Mouse (Mus musculus): ENCODE measurements at regions not wholly inside any gene's neighbourhood (a gene's known extent, or its start where the extent isn't known, plus 50 kb on each side); places are given as distances from the start of the nearest gene placed in this dataset.
"Not testable (repeated sequence)": the region's sequence is repeated elsewhere in the genome, so short reads cannot be mapped to it uniquely, and the experiment has no call there.

- no peak for ATAC-seq (ENCODE audit: insufficient number of reproducible peaks, low FRiP score, low TSS enrichment, low read depth)
- Histone ChIP-seq H3K27me3 (no peaks in the 10 kb centered on the region), H3K36me3 (no peaks in the 10 kb centered on the region), H3K4me2 (replicated peaks) (no peak overlapping the region), H3K27ac (replicated peaks) (no peak overlapping the region), H3K9ac (no peak overlapping the region), H3K9me3 (replicated peaks) (no peaks in the 10 kb centered on the region), H3K4me1 (no peaks in the 10 kb centered on the region), H3K4me3 (replicated peaks) (no peak overlapping the region)
- 82% methylated on average over 2 of the region's 2 CpGs for WGBS
Measured at GRCm38 (mm10) chr3:6768506-6768905, 148.3 kb upstream of the 1700008P02Rik start.

GRCm38 (mm10) chr3:6768085-6768484 is 147.8 kb upstream of the 1700008P02Rik start:
- H3K36me3 ChIP-seq; H3K4me1 ChIP-seq; H3K4me3 ChIP-seq (replicated peaks); H3K27ac ChIP-seq (replicated peaks); H3K9ac ChIP-seq; H3K9me3 ChIP-seq (replicated peaks); H3K27me3 ChIP-seq; ATAC-seq (ENCODE audit: insufficient number of reproducible peaks, low FRiP score, low TSS enrichment, low read depth); H3K4me2 ChIP-seq (replicated peaks): not testable (repeated sequence)

GRCm38 (mm10) chr3:6759172-6759571 is 138.9 kb upstream of the 1700008P02Rik start:
- ATAC-seq (ENCODE audit: insufficient number of reproducible peaks, low FRiP score, low TSS enrichment, low read depth): no peak
- WGBS: 46% methylated on average over 1 of the region's 1 CpGs

GRCm38 (mm10) chr3:6757562-6757961 is 137.3 kb upstream of the 1700008P02Rik start:
- Histone ChIP-seq H3K36me3 (no peaks in the 10 kb centered on the region), H3K9me3 (replicated peaks) (no peaks in the 10 kb centered on the region), H3K9ac (no peak overlapping the region), H3K27me3 (no peaks in the 10 kb centered on the region), H3K4me3 (replicated peaks) (no peak overlapping the region), H3K4me2 (replicated peaks) (no peak overlapping the region), H3K27ac (replicated peaks) (no peak overlapping the region), H3K4me1 (no peaks in the 10 kb centered on the region)
- no peak for ATAC-seq (ENCODE audit: insufficient number of reproducible peaks, low FRiP score, low TSS enrichment, low read depth)

More at GRCm38 (mm10) chr3:6759172-6759571, 138.9 kb upstream of the 1700008P02Rik start:
- H3K4me2 ChIP-seq (replicated peaks): no peak overlapping the region
- no peak overlapping the region for H3K4me3 ChIP-seq (replicated peaks)
- H3K36me3 ChIP-seq: no peaks in the 10 kb centered on the region
- H3K9ac ChIP-seq: no peak overlapping the region
- H3K27ac ChIP-seq (replicated peaks): no peak overlapping the region
- H3K27me3 ChIP-seq: no peaks in the 10 kb centered on the region
- H3K9me3 ChIP-seq (replicated peaks): no peaks in the 10 kb centered on the region
- no peaks in the 10 kb centered on the region for H3K4me1 ChIP-seq

GRCm38 (mm10) chr3:6750746-6751145 is 130.5 kb upstream of the 1700008P02Rik start:
- 66% methylated on average over 6 of the region's 6 CpGs for WGBS
- H3K4me2 ChIP-seq (replicated peaks); H3K27ac ChIP-seq (replicated peaks); H3K27me3 ChIP-seq; H3K9ac ChIP-seq; H3K36me3 ChIP-seq; H3K4me3 ChIP-seq (replicated peaks); ATAC-seq (ENCODE audit: insufficient number of reproducible peaks, low FRiP score, low TSS enrichment, low read depth); H3K4me1 ChIP-seq; H3K9me3 ChIP-seq (replicated peaks): not testable (repeated sequence)

- 51% methylated on average over 5 of the region's 5 CpGs for WGBS
- no peak for ATAC-seq (ENCODE audit: insufficient number of reproducible peaks, low FRiP score, low TSS enrichment, low read depth)
- no peaks in the 10 kb centered on the region for H3K4me1 ChIP-seq
- H3K9ac ChIP-seq: no peak overlapping the region
- no peak overlapping the region for H3K4me2 ChIP-seq (replicated peaks)
- no peak overlapping the region for H3K4me3 ChIP-seq (replicated peaks)
- H3K27ac ChIP-seq (replicated peaks): no peak overlapping the region
- no peaks in the 10 kb centered on the region for H3K36me3 ChIP-seq
- H3K9me3 ChIP-seq (replicated peaks): no peaks in the 10 kb centered on the region
- no peaks in the 10 kb centered on the region for H3K27me3 ChIP-seq
Measured at GRCm38 (mm10) chr3:6731372-6732297, 111.4 kb upstream of the 1700008P02Rik start.

GRCm38 (mm10) chr3:6730066-6730465 is 109.8 kb upstream of the 1700008P02Rik start:
- Histone ChIP-seq H3K9me3 (replicated peaks) (no peaks in the 10 kb centered on the region), H3K4me3 (replicated peaks) (no peak overlapping the region), H3K36me3 (no peaks in the 10 kb centered on the region), H3K4me1 (no peaks in the 10 kb centered on the region), H3K9ac (no peak overlapping the region), H3K4me2 (replicated peaks) (no peak overlapping the region), H3K27ac (replicated peaks) (no peak overlapping the region), H3K27me3 (no peaks in the 10 kb centered on the region)
- ATAC-seq (ENCODE audit: insufficient number of reproducible peaks, low FRiP score, low TSS enrichment, low read depth): no peak

GRCm38 (mm10) chr3:6683679-6684078 is 63.4 kb upstream of the 1700008P02Rik start:
- H3K27ac ChIP-seq (replicated peaks): no peak overlapping the region
- no peak for ATAC-seq (ENCODE audit: insufficient number of reproducible peaks, low FRiP score, low TSS enrichment, low read depth)
- H3K4me1 ChIP-seq: no peaks in the 10 kb centered on the region
- no peak overlapping the region for H3K9ac ChIP-seq
- no peak overlapping the region for H3K4me2 ChIP-seq (replicated peaks)
- H3K9me3 ChIP-seq (replicated peaks): no peaks in the 10 kb centered on the region
- no peaks in the 10 kb centered on the region for H3K36me3 ChIP-seq
- no peaks in the 10 kb centered on the region for H3K27me3 ChIP-seq
- H3K4me3 ChIP-seq (replicated peaks): no peak overlapping the region
- 55% methylated on average over 2 of the region's 2 CpGs for WGBS

- Histone ChIP-seq H3K4me3 (replicated peaks) (no peak overlapping the region), H3K4me1 (no peaks in the 10 kb centered on the region), H3K27ac (replicated peaks) (no peak overlapping the region), H3K27me3 (no peaks in the 10 kb centered on the region), H3K36me3 (no peaks in the 10 kb centered on the region), H3K9ac (no peak overlapping the region), H3K9me3 (replicated peaks) (no peaks in the 10 kb centered on the region), H3K4me2 (replicated peaks) (no peak overlapping the region)
- WGBS: 78% methylated on average over 2 of the region's 2 CpGs
- ATAC-seq (ENCODE audit: insufficient number of reproducible peaks, low FRiP score, low TSS enrichment, low read depth): no peak
Measured at GRCm38 (mm10) chr3:6681411-6681810, 61.2 kb upstream of the 1700008P02Rik start.

- Histone ChIP-seq H3K27me3 (no peaks in the 10 kb centered on the region), H3K4me3 (replicated peaks) (no peak overlapping the region), H3K4me2 (replicated peaks) (no peak overlapping the region), H3K27ac (replicated peaks) (no peak overlapping the region), H3K9ac (no peak overlapping the region), H3K36me3 (no peaks in the 10 kb centered on the region), H3K4me1 (no peaks in the 10 kb centered on the region), H3K9me3 (replicated peaks) (no peaks in the 10 kb centered on the region)
- ATAC-seq (ENCODE audit: insufficient number of reproducible peaks, low FRiP score, low TSS enrichment, low read depth): no peak
- 89% methylated on average over 4 of the region's 4 CpGs for WGBS
Measured at GRCm38 (mm10) chr3:6676382-6676781, 56.1 kb upstream of the 1700008P02Rik start.

GRCm38 (mm10) chr3:6675354-6675753 is 55.1 kb upstream of the 1700008P02Rik start:
- no peak overlapping the region for H3K27ac ChIP-seq (replicated peaks)
- no peak overlapping the region for H3K4me2 ChIP-seq (replicated peaks)
- H3K9me3 ChIP-seq (replicated peaks): no peaks in the 10 kb centered on the region
- no peak overlapping the region for H3K9ac ChIP-seq
- no peaks in the 10 kb centered on the region for H3K27me3 ChIP-seq
- no peaks in the 10 kb centered on the region for H3K36me3 ChIP-seq
- no peaks in the 10 kb centered on the region for H3K4me1 ChIP-seq
- WGBS: 60% methylated on average over 3 of the region's 3 CpGs
- no peak for ATAC-seq (ENCODE audit: insufficient number of reproducible peaks, low FRiP score, low TSS enrichment, low read depth)
- H3K4me3 ChIP-seq (replicated peaks): no peak overlapping the region

Measured in embryonic facial prominence, embryonic 15.5 days (tissue).